Mouse (Mus musculus) hematopoietic stem cell, adult 5-6 weeks (primary cell): ENCODE data around the gene Eipr1. TPM values are rescaled to one million over a fixed set of nuclear protein-coding genes. Genes with fewer than 3 reads are reported as not detected.

Experiments used
- ATAC-seq, 2 experiments: fragments of 125-278 bp in 1 of 2; replicated peaks in 1 of 2; 2 replicates each; pipeline ENCODE4 v1.8.0; 2016 to 2017; ENCODE audit warnings: inconsistent platforms in 2 of 2, mild to moderate bottlenecking in 2 of 2, moderate number of reproducible peaks in 2 of 2, low read depth in 1 of 2, moderate TSS enrichment in 1 of 2; ENCODE audit not compliant: low FRiP score in 2 of 2, poor library complexity in 2 of 2, severe bottlenecking in 2 of 2, insufficient read depth in 1 of 2, low TSS enrichment in 1 of 2
- total RNA-seq: library from RNA; stranded (forward); fragments of 172-1452, 232-1000 nt; gene quantifications from 2 replicates; pipeline ENCODE4 v1.2.3, GENCODE M21; 2017

Gene Eipr1
- total RNA-seq, 1 experiment from 2014 or later, result 25.6 TPM

GRCm38 (mm10) chr12:28845811-28846210 lies 94.2 kb downstream of the Eipr1 start:
- ATAC-seq, result no peak

GRCm38 (mm10) chr12:28847401-28847800 lies 95.8 kb downstream of the Eipr1 start:
- ATAC-seq, result no peak

- no peak for ATAC-seq
Observed at GRCm38 (mm10) chr12:28848726-28849612, 97.4 kb downstream of the Eipr1 start.

GRCm38 (mm10) chr12:28859495-28860263 lies 108.1 kb downstream of the Eipr1 start:
- ATAC-seq, result no peak

- no peak for ATAC-seq
Observed at GRCm38 (mm10) chr12:28860264-28860560, 108.6 kb downstream of the Eipr1 start.

GRCm38 (mm10) chr12:28863260-28863659 lies 111.7 kb downstream of the Eipr1 start:
- ATAC-seq, result no peak

GRCm38 (mm10) chr12:28866121-28866520 lies 114.5 kb downstream of the Eipr1 start:
- ATAC-seq, result no peak

- ATAC-seq, result no peak
Observed at GRCm38 (mm10) chr12:28868794-28869193, 117.2 kb downstream of the Eipr1 start.

- ATAC-seq, result no peak
Observed at GRCm38 (mm10) chr12:28872271-28872670, 120.7 kb downstream of the Eipr1 start.

GRCm38 (mm10) chr12:28874781-28875251 lies 123.2 kb downstream of the Eipr1 start:
- no peak for ATAC-seq

- no peak for ATAC-seq
Observed at GRCm38 (mm10) chr12:28875471-28875870, 123.9 kb downstream of the Eipr1 start.

- ATAC-seq, result no peak
Observed at GRCm38 (mm10) chr12:28880471-28880870, 128.9 kb downstream of the Eipr1 start.

- ATAC-seq, result no peak
Observed at GRCm38 (mm10) chr12:28887712-28888111, 136.1 kb downstream of the Eipr1 start.

GRCm38 (mm10) chr12:28889068-28889674 lies 137.6 kb downstream of the Eipr1 start:
- ATAC-seq, result no peak

- ATAC-seq, result no peak
Observed at GRCm38 (mm10) chr12:28891523-28891922, 139.9 kb downstream of the Eipr1 start.

- ATAC-seq, result no peak
Observed at GRCm38 (mm10) chr12:28896577-28896976, 145.0 kb downstream of the Eipr1 start.

GRCm38 (mm10) chr12:28898307-28898706 lies 146.7 kb downstream of the Eipr1 start:
- no peak for ATAC-seq

- ATAC-seq, result no peak
Observed at GRCm38 (mm10) chr12:28899696-28900095, 148.1 kb downstream of the Eipr1 start.
